Mouse (Mus musculus): Measurements from ENCODE around the gene Msx2. TPM values are rescaled to one million over a fixed set of nuclear protein-coding genes. Genes with fewer than 3 reads are reported as not detected.
A peak's percentile ranks its signal among the peaks of the same experiment; 100 is the strongest.

The Msx2 gene
- polyA plus RNA-seq, 1 experiment from 2014 or later, result 1.9 TPM

GRCm38 (mm10) chr13:53466189-53466866, 6.5 kb downstream of the Msx2 start:
- H3K4me1 ChIP-seq (ENCODE audit: insufficient read depth, low read length), result peaks cover 11% of the 10 kb centered on the region

GRCm38 (mm10) chr13:53465191-53465820, 7.6 kb downstream of the Msx2 start:
- H3K4me2 ChIP-seq (replicated peaks; ENCODE audit: low read depth, low read length), result peak overlapping the region; percentile 10; the same call in 1 of the 2 replicates

More at GRCm38 (mm10) chr13:53466189-53466866, 6.5 kb downstream of the Msx2 start:
- Histone ChIP-seq H3K27ac (ENCODE audit: low read length) (no peak overlapping the region), H3K9me3 (ENCODE audit: low read length) (no peaks in the 10 kb centered on the region), H3K36me3 (ENCODE audit: insufficient read depth, low read length) (no peaks in the 10 kb centered on the region), H3K9ac (replicated peaks; ENCODE audit: low read length) (no peak overlapping the region), H3K4me2 (replicated peaks; ENCODE audit: low read depth, low read length) (no peak overlapping the region), H3K4me3 (ENCODE audit: low read length) (no peak overlapping the region), H3K27me3 (ENCODE audit: insufficient read depth, low read length) (peaks cover 99% of the 10 kb centered on the region)
- WGBS, result 3% methylated on average over 18 of the region's 18 CpGs
- ATAC-seq (ENCODE audit: low FRiP score, low TSS enrichment), result no peak

GRCm38 (mm10) chr13:53464441-53465001, 8.4 kb downstream of the Msx2 start:
- Histone ChIP-seq H3K4me1 (ENCODE audit: insufficient read depth, low read length) (peaks cover 11% of the 10 kb centered on the region), H3K9ac (replicated peaks; ENCODE audit: low read length) (no peak overlapping the region), H3K36me3 (ENCODE audit: insufficient read depth, low read length) (no peaks in the 10 kb centered on the region), H3K9me3 (ENCODE audit: low read length) (no peaks in the 10 kb centered on the region), H3K27me3 (ENCODE audit: insufficient read depth, low read length) (peaks cover 98% of the 10 kb centered on the region), H3K4me2 (replicated peaks; ENCODE audit: low read depth, low read length) (no peak overlapping the region), H3K4me3 (ENCODE audit: low read length) (no peak overlapping the region), H3K27ac (ENCODE audit: low read length) (no peak overlapping the region)
- ATAC-seq (ENCODE audit: low FRiP score, low TSS enrichment), result no peak
- under 1% methylated on average over 21 of the region's 21 CpGs for WGBS

More at GRCm38 (mm10) chr13:53465191-53465820, 7.6 kb downstream of the Msx2 start:
- ATAC-seq (ENCODE audit: low FRiP score, low TSS enrichment), result no peak
- Histone ChIP-seq H3K4me3 (ENCODE audit: low read length) (no peak overlapping the region), H3K27ac (ENCODE audit: low read length) (no peak overlapping the region), H3K4me1 (ENCODE audit: insufficient read depth, low read length) (peaks cover 11% of the 10 kb centered on the region), H3K9me3 (ENCODE audit: low read length) (no peaks in the 10 kb centered on the region), H3K27me3 (ENCODE audit: insufficient read depth, low read length) (peaks cover 99% of the 10 kb centered on the region), H3K9ac (replicated peaks; ENCODE audit: low read length) (no peak overlapping the region), H3K36me3 (ENCODE audit: insufficient read depth, low read length) (no peaks in the 10 kb centered on the region)
- WGBS, result 7% methylated on average over 26 of the region's 26 CpGs

GRCm38 (mm10) chr13:53463946-53464345, 8.9 kb downstream of the Msx2 start:
- H3K9me3 ChIP-seq (ENCODE audit: low read length), result no peaks in the 10 kb centered on the region
- H3K27me3 ChIP-seq (ENCODE audit: insufficient read depth, low read length), result peaks cover 96% of the 10 kb centered on the region
- 6% methylated on average over 10 of the region's 10 CpGs for WGBS
- ATAC-seq (ENCODE audit: low FRiP score, low TSS enrichment), result no peak
- H3K36me3 ChIP-seq (ENCODE audit: insufficient read depth, low read length), result no peaks in the 10 kb centered on the region
- H3K4me2 ChIP-seq (replicated peaks; ENCODE audit: low read depth, low read length), result no peak overlapping the region
- no peak overlapping the region for H3K9ac ChIP-seq (replicated peaks; ENCODE audit: low read length)
- H3K4me1 ChIP-seq (ENCODE audit: insufficient read depth, low read length), result peaks cover 11% of the 10 kb centered on the region
- H3K27ac ChIP-seq (ENCODE audit: low read length), result no peak overlapping the region
- no peak overlapping the region for H3K4me3 ChIP-seq (ENCODE audit: low read length)

- no peak overlapping the region for H3K27ac ChIP-seq (ENCODE audit: low read length)
- WGBS, result 2% methylated on average over 7 of the region's 7 CpGs
- H3K4me2 ChIP-seq (replicated peaks; ENCODE audit: low read depth, low read length), result no peak overlapping the region
- H3K36me3 ChIP-seq (ENCODE audit: insufficient read depth, low read length), result no peaks in the 10 kb centered on the region
- ATAC-seq (ENCODE audit: low FRiP score, low TSS enrichment), result no peak
- H3K9me3 ChIP-seq (ENCODE audit: low read length), result no peaks in the 10 kb centered on the region
- no peak overlapping the region for H3K4me3 ChIP-seq (ENCODE audit: low read length)
- peaks cover 11% of the 10 kb centered on the region for H3K4me1 ChIP-seq (ENCODE audit: insufficient read depth, low read length)
- no peak overlapping the region for H3K9ac ChIP-seq (replicated peaks; ENCODE audit: low read length)
- peaks cover 96% of the 10 kb centered on the region for H3K27me3 ChIP-seq (ENCODE audit: insufficient read depth, low read length)
Observed at GRCm38 (mm10) chr13:53463037-53463436, 9.8 kb downstream of the Msx2 start.

GRCm38 (mm10) chr13:53462649-53462970, 10.3 kb downstream of the Msx2 start:
- 0 out of 2 replicates have a peak, but pooled peaks have one; percentile 69 for ATAC-seq (ENCODE audit: low FRiP score, low TSS enrichment)
- Histone ChIP-seq H3K4me3 (ENCODE audit: low read length) (peak overlapping the region; percentile 29), H3K4me2 (replicated peaks; ENCODE audit: low read depth, low read length) (peak overlapping the region; percentile 47), H3K9me3 (ENCODE audit: low read length) (no peaks in the 10 kb centered on the region), H3K9ac (replicated peaks; ENCODE audit: low read length) (no peak overlapping the region), H3K27ac (ENCODE audit: low read length) (no peak overlapping the region), H3K4me1 (ENCODE audit: insufficient read depth, low read length) (peaks cover 11% of the 10 kb centered on the region), H3K27me3 (ENCODE audit: insufficient read depth, low read length) (peaks cover 96% of the 10 kb centered on the region), H3K36me3 (ENCODE audit: insufficient read depth, low read length) (no peaks in the 10 kb centered on the region)
- under 1% methylated on average over 15 of the region's 15 CpGs for WGBS

- Histone ChIP-seq H3K27me3 (ENCODE audit: insufficient read depth, low read length) (peaks cover 90% of the 10 kb centered on the region), H3K4me2 (replicated peaks; ENCODE audit: low read depth, low read length) (peak overlapping the region; percentile 47), H3K9me3 (ENCODE audit: low read length) (no peaks in the 10 kb centered on the region), H3K4me3 (ENCODE audit: low read length) (peak overlapping the region; percentile 29), H3K27ac (ENCODE audit: low read length) (no peak overlapping the region), H3K4me1 (ENCODE audit: insufficient read depth, low read length) (peaks cover 11% of the 10 kb centered on the region), H3K36me3 (ENCODE audit: insufficient read depth, low read length) (no peaks in the 10 kb centered on the region), H3K9ac (replicated peaks; ENCODE audit: low read length) (no peak overlapping the region)
- under 1% methylated on average over 51 of the region's 51 CpGs for WGBS
- peak; percentile 74; the same call in 1 of the 2 replicates for ATAC-seq (ENCODE audit: low FRiP score, low TSS enrichment)
Observed at GRCm38 (mm10) chr13:53461855-53462648, 10.8 kb downstream of the Msx2 start.

- H3K4me1 ChIP-seq (ENCODE audit: insufficient read depth, low read length), result peaks cover 11% of the 10 kb centered on the region
Observed at GRCm38 (mm10) chr13:53461346-53461745, 11.5 kb downstream of the Msx2 start.

GRCm38 (mm10) chr13:53458766-53459165, 14.1 kb downstream of the Msx2 start:
- Histone ChIP-seq H3K27me3 (ENCODE audit: insufficient read depth, low read length) (peaks cover 86% of the 10 kb centered on the region), H3K27ac (ENCODE audit: low read length) (no peak overlapping the region), H3K4me1 (ENCODE audit: insufficient read depth, low read length) (peaks cover 7% of the 10 kb centered on the region), H3K36me3 (ENCODE audit: insufficient read depth, low read length) (no peaks in the 10 kb centered on the region), H3K9me3 (ENCODE audit: low read length) (no peaks in the 10 kb centered on the region), H3K4me3 (ENCODE audit: low read length) (no peak overlapping the region), H3K4me2 (replicated peaks; ENCODE audit: low read depth, low read length) (no peak overlapping the region), H3K9ac (replicated peaks; ENCODE audit: low read length) (no peak overlapping the region)
- WGBS, result 60% methylated on average over 4 of the region's 4 CpGs
- no peak for ATAC-seq (ENCODE audit: low FRiP score, low TSS enrichment)

More at GRCm38 (mm10) chr13:53461346-53461745, 11.5 kb downstream of the Msx2 start:
- Histone ChIP-seq H3K27ac (ENCODE audit: low read length) (no peak overlapping the region), H3K9me3 (ENCODE audit: low read length) (no peaks in the 10 kb centered on the region), H3K9ac (replicated peaks; ENCODE audit: low read length) (no peak overlapping the region), H3K4me3 (ENCODE audit: low read length) (no peak overlapping the region), H3K4me2 (replicated peaks; ENCODE audit: low read depth, low read length) (no peak overlapping the region), H3K27me3 (ENCODE audit: insufficient read depth, low read length) (peaks cover 90% of the 10 kb centered on the region), H3K36me3 (ENCODE audit: insufficient read depth, low read length) (no peaks in the 10 kb centered on the region)
- 27% methylated on average over 2 of the region's 2 CpGs for WGBS
- 0 out of 2 replicates have a peak, but pooled peaks have one; percentile 19 for ATAC-seq (ENCODE audit: low FRiP score, low TSS enrichment)

Measured in kidney, embryonic 16.5 days (tissue).